Mouse (Mus musculus): Measurements from ENCODE around the gene Tdp1. TPM values are rescaled to one million over a fixed set of nuclear protein-coding genes. Genes with fewer than 3 reads are reported as not detected.
A peak's percentile ranks its signal among the peaks of the same experiment; 100 is the strongest.

Gene Tdp1
- total and polyA plus RNA-seq, 2 experiments = 3.7 to 4.6 TPM

- WGBS = 2% methylated on average over 38 of the region's 38 CpGs
- H3K9ac ChIP-seq (ENCODE audit: low read depth, low read length) = peak overlapping the region; percentile 29; the same call in 1 of the 2 replicates
- TF ChIP-seq POLR2A (IDR thresholded peaks at IDR 0.05; ENCODE audit: extremely low read depth, insufficient read depth, low read length) (no peak), CTCF (IDR thresholded peaks at IDR 0.05; ENCODE audit: low read depth, low read length) (no peak)
- 0 out of 2 replicates have a peak, but pooled peaks cover 3% of the 10 kb centered on the region for H3K79me2 ChIP-seq (ENCODE audit: control insufficient read depth, insufficient read depth, low read length)
- H3K36me3 ChIP-seq (ENCODE audit: control insufficient read depth, insufficient read depth, low read length) = no peaks in the 10 kb centered on the region
- no peak overlapping the region; the same call in 1 of the 2 replicates for H3K27ac ChIP-seq (replicated peaks; ENCODE audit: insufficient read depth, low read depth, low read length)
- peak; percentile 78 for DNase-seq (ENCODE audit: extremely low read depth, low read depth, low spot score)
- peak overlapping the region; percentile 80 for H3K4me3 ChIP-seq (ENCODE audit: insufficient read depth, low read depth, low read length)
- no peaks in the 10 kb centered on the region for H3K27me3 ChIP-seq (ENCODE audit: control insufficient read depth, insufficient read depth, low read length)
- H3K4me1 ChIP-seq (ENCODE audit: control insufficient read depth, insufficient read depth, low read length) = peaks cover 5% of the 10 kb centered on the region
Measured at GRCm38 (mm10) chr12:99883000-99883712, 1.2 kb upstream of the Tdp1 start.

GRCm38 (mm10) chr12:99883713-99884105 is 608 bp upstream of the Tdp1 start:
- no peaks in the 10 kb centered on the region for H3K27me3 ChIP-seq (ENCODE audit: control insufficient read depth, insufficient read depth, low read length)
- H3K9ac ChIP-seq (ENCODE audit: low read depth, low read length) = peak overlapping the region; percentile 27; the same call in 1 of the 2 replicates
- WGBS = under 1% methylated on average over 11 of the region's 11 CpGs
- peak overlapping the region; percentile 81 for H3K27ac ChIP-seq (replicated peaks; ENCODE audit: insufficient read depth, low read depth, low read length)
- no peaks in the 10 kb centered on the region for H3K36me3 ChIP-seq (ENCODE audit: control insufficient read depth, insufficient read depth, low read length)
- H3K4me1 ChIP-seq (ENCODE audit: control insufficient read depth, insufficient read depth, low read length) = peaks cover 5% of the 10 kb centered on the region
- peak overlapping the region; percentile 60 for H3K4me3 ChIP-seq (ENCODE audit: insufficient read depth, low read depth, low read length)
- DNase-seq (ENCODE audit: extremely low read depth, low read depth, low spot score) = no peak
- 0 out of 2 replicates have a peak, but pooled peaks cover 3% of the 10 kb centered on the region for H3K79me2 ChIP-seq (ENCODE audit: control insufficient read depth, insufficient read depth, low read length)
- TF ChIP-seq CTCF (IDR thresholded peaks at IDR 0.05; ENCODE audit: low read depth, low read length) = no peak
- TF ChIP-seq POLR2A (IDR thresholded peaks at IDR 0.05; ENCODE audit: extremely low read depth, insufficient read depth, low read length) = no peak

DNA sequence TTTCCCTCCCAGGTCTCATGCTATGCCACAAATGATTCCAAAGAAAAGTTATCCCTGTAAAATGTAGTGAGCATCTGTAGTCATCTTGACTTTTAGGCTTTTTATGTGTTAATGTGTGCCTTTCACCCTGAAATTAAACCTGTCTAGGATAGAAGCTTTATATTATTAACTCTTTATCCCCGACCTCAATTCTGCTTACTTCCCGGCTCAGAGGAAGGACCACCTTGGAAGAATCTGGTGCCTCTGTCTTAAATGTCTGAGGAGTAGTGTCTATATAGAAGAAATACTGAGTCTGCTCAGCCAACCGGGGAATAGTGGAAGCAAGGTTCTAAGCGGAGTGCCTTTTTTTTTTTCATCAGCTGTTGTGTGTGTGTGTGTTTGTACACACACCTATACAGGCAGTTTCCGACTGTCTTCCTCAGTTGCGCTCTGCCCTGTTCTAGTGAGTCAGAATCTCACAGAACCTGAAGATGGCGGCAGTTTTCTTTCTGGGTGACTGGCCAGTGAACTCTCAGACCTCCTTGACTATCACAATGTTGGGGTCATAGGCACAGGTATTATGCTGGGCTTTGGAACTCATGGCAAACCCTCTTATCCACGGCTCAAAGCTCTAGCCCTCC is 1.1 kb downstream of the Tdp1 start:
- no peaks in the 10 kb centered on the region for H3K36me3 ChIP-seq (ENCODE audit: control insufficient read depth, insufficient read depth, low read length)
- H3K4me1 ChIP-seq (ENCODE audit: control insufficient read depth, insufficient read depth, low read length) = peaks cover 5% of the 10 kb centered on the region
- no peak for DNase-seq (ENCODE audit: extremely low read depth, low read depth, low spot score)
- 75% methylated on average over 8 of the region's 8 CpGs for WGBS
- 0 out of 2 replicates have a peak overlapping the region, but pooled peaks have one; percentile 5 for H3K4me3 ChIP-seq (ENCODE audit: insufficient read depth, low read depth, low read length)
- no peak for TF ChIP-seq CTCF (IDR thresholded peaks at IDR 0.05; ENCODE audit: low read depth, low read length)
- no peak for TF ChIP-seq POLR2A (IDR thresholded peaks at IDR 0.05; ENCODE audit: extremely low read depth, insufficient read depth, low read length)
- no peak overlapping the region for H3K27ac ChIP-seq (replicated peaks; ENCODE audit: insufficient read depth, low read depth, low read length)
- no peaks in the 10 kb centered on the region for H3K27me3 ChIP-seq (ENCODE audit: control insufficient read depth, insufficient read depth, low read length)
- 0 out of 2 replicates have a peak, but pooled peaks cover 3% of the 10 kb centered on the region for H3K79me2 ChIP-seq (ENCODE audit: control insufficient read depth, insufficient read depth, low read length)
- no peak overlapping the region for H3K9ac ChIP-seq (ENCODE audit: low read depth, low read length)

- Histone ChIP-seq H3K27me3 (ENCODE audit: control insufficient read depth, insufficient read depth, low read length) (no peaks in the 10 kb centered on the region), H3K4me3 (ENCODE audit: insufficient read depth, low read depth, low read length) (no peak overlapping the region), H3K79me2 (ENCODE audit: control insufficient read depth, insufficient read depth, low read length) (no peaks in the 10 kb centered on the region), H3K4me1 (ENCODE audit: control insufficient read depth, insufficient read depth, low read length) (no peaks in the 10 kb centered on the region), H3K27ac (replicated peaks; ENCODE audit: insufficient read depth, low read depth, low read length) (no peak overlapping the region), H3K36me3 (ENCODE audit: control insufficient read depth, insufficient read depth, low read length) (peaks cover 6% of the 10 kb centered on the region; the same call in 1 of the 2 replicates), H3K9ac (ENCODE audit: low read depth, low read length) (no peak overlapping the region)
- no peak for TF ChIP-seq POLR2A (IDR thresholded peaks at IDR 0.05; ENCODE audit: extremely low read depth, insufficient read depth, low read length)
- WGBS = 89% methylated on average over 4 of the region's 4 CpGs
- no peak for DNase-seq (ENCODE audit: extremely low read depth, low read depth, low spot score)
Measured at GRCm38 (mm10) chr12:99897846-99898245, 13.5 kb downstream of the Tdp1 start.

GRCm38 (mm10) chr12:99898248-99898870 is 14.0 kb downstream of the Tdp1 start:
- Histone ChIP-seq H3K79me2 (ENCODE audit: control insufficient read depth, insufficient read depth, low read length) (no peaks in the 10 kb centered on the region), H3K27ac (replicated peaks; ENCODE audit: insufficient read depth, low read depth, low read length) (no peak overlapping the region), H3K9ac (ENCODE audit: low read depth, low read length) (no peak overlapping the region), H3K4me1 (ENCODE audit: control insufficient read depth, insufficient read depth, low read length) (no peaks in the 10 kb centered on the region), H3K36me3 (ENCODE audit: control insufficient read depth, insufficient read depth, low read length) (peaks cover 6% of the 10 kb centered on the region; the same call in 1 of the 2 replicates), H3K4me3 (ENCODE audit: insufficient read depth, low read depth, low read length) (no peak overlapping the region), H3K27me3 (ENCODE audit: control insufficient read depth, insufficient read depth, low read length) (no peaks in the 10 kb centered on the region)
- 95% methylated on average over 16 of the region's 16 CpGs for WGBS
- no peak for TF ChIP-seq POLR2A (IDR thresholded peaks at IDR 0.05; ENCODE audit: extremely low read depth, insufficient read depth, low read length)
- TF ChIP-seq CTCF (IDR thresholded peaks at IDR 0.05; ENCODE audit: low read depth, low read length) = no peak
- no peak for DNase-seq (ENCODE audit: extremely low read depth, low read depth, low spot score)
